Mouse (Mus musculus): ENCODE data around the gene Cpped1.

DNA sequence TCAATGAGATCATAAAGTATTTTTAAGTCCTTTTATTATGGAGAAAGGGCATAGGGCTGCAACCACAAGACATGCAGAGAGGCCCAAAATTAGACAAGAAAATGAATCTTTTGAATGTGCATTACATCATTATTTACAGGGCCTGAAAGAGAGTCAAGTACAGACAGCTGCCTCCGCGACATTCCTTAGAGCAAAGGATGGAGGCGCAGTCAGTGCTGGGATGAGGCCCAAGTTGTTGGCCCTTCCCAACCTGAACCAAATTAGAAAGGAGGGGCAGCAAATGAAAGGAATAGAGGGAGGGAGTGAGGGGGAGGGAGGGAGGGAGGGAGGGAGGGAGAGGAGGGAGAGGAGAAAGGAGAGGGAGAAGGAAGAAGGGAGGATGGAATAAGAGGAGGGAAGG, 132.7 kb downstream of the Cpped1 start:
- no peak for TF ChIP-seq MYOD1 (IDR thresholded peaks at IDR 0.05; ENCODE audit: control insufficient read depth, insufficient read length, low read depth)
- TF ChIP-seq CTCF (IDR thresholded peaks at IDR 0.05; ENCODE audit: control insufficient read depth, insufficient read depth, insufficient read length) = no peak
- TF ChIP-seq USF1 (IDR thresholded peaks at IDR 0.05; ENCODE audit: low read depth) = no peak
- no peak for TF ChIP-seq MYOG (IDR thresholded peaks at IDR 0.05; ENCODE audit: control insufficient read depth, extremely low read depth, insufficient read length)
